Comparison of ENCODE assay signal across 17 mouse cellular contexts in the genomic region with DNA sequence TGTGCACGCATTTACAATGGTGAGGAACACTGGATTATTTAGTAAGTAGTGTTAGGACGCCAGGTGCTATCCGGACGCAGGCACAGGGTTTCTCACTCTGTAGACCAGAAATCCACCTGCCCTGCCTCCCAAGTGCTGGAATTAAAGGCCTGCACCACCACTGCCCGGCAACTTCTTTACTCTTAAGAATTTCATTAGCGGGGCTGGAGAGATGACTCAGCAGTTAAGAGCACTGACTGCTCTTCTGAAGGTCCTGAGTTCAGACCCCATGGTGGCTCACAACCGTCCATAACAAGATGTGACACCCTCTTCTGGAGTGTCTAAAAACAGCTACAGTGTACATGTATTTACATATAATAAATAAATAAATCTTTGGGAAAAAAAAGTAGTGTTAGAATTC. TPM values are rescaled to one million over a fixed set of nuclear protein-coding genes. Genes with fewer than 3 reads are reported as not detected.
"Had no signal": no experiment of that assay in that cellular context is flagged by ENCODE, and none has a peak within 500 bp of the region (broad histone marks: within the 10 kb centered on the region; RNA-seq: fewer than 3 reads in every experiment).

No protein-coding gene starts in this region.

RNA-seq across cellular contexts. Expression of a gene that starts 16.1 kb away (rescaled TPM):
- total RNA-seq: megakaryocyte, adult 5-6 weeks; megakaryocyte-erythroid progenitor cell, adult 5-6 weeks had no signal
- polyA plus RNA-seq: liver, embryonic 16.5 days; lung, embryonic 14.5 days; lung, embryonic 16.5 days; midbrain, embryonic 10.5 days; midbrain, embryonic 12.5 days; midbrain, embryonic 14.5 days; midbrain, embryonic 16.5 days; myocyte; neural tube, embryonic 11.5 days; neural tube, embryonic 13.5 days; neural tube, embryonic 15.5 days; spleen, adult 2 months; stomach, embryonic 15.5 days; stomach, postnatal 0 days; thymus, postnatal 0 days had no signal
